Mouse (Mus musculus) CD4-positive helper T cell, adult 2 months (primary cell): Measurements from ENCODE around the gene Pon1.
"Not testable (repeated sequence)": the region's sequence is repeated elsewhere in the genome, so short reads cannot be mapped to it uniquely, and the experiment has no call there.

Experiments
- DNase-seq: peaks from one replicate; pipeline ENCODE4 v3.0.0-alpha.2; 2012; ENCODE audit warnings: low read depth, missing footprints, low spot score

Gene Pon1

GRCm38 (mm10) chr6:5193693-5194092, at the start of gene Pon1:
Gene Pon1 (minus strand): TSS chr6:5193946.
- DNase-seq = no peak

DNA sequence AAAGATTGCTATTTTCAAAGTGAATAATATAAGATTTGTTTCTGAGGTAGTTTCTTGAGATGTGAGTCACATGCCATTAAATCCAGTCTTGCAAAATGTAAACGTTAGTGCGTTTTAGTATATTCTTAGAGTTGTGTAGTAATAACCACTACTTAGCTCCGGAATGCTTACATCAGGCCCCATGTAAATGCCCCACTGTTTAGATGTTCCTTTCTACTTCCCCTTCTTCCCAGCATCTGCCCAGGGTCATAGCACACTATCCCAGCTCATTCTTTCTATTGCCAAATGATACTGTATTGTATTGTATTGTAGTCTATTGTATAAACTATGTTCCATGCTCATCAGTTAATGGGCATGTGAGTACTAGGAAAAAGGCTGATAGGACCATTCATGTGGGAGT, 45.1 kb upstream of the Pon1 start:
- no peak for DNase-seq

- DNase-seq = no peak
Observed at GRCm38 (mm10) chr6:5237510-5237909, 43.8 kb upstream of the Pon1 start.

- DNase-seq = no peak
Observed at GRCm38 (mm10) chr6:5236843-5237371, 43.2 kb upstream of the Pon1 start.

DNA sequence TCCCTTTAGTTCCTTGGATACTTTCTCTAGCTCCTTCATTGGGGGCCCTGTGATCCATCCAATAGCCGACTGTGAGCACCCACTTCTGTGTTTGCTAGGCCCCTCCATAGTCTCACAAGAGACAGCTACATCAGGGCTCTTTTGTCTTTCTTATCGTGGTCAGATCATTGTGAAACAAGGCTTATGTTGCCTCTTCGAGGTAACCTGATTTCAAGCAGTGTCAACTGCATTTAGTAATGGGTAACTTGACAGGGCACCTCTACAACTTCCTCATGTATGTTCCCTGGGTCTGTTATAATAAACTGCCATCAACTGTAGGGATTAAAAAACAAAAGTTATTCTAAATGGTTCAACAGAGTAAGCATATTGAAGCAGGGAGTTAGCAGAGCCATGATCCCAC, 40.8 kb upstream of the Pon1 start:
- no peak for DNase-seq

- DNase-seq = no peak
Observed at GRCm38 (mm10) chr6:5233812-5234211, 40.1 kb upstream of the Pon1 start.

- no peak for DNase-seq
Observed at GRCm38 (mm10) chr6:5232022-5232421, 38.3 kb upstream of the Pon1 start.

GRCm38 (mm10) chr6:5230261-5230660, 36.5 kb upstream of the Pon1 start:
- no peak for DNase-seq

GRCm38 (mm10) chr6:5223551-5223950, 29.8 kb upstream of the Pon1 start:
- DNase-seq = not testable (repeated sequence)

- DNase-seq = no peak
Observed at GRCm38 (mm10) chr6:5222080-5222479, 28.3 kb upstream of the Pon1 start.

GRCm38 (mm10) chr6:5218190-5218589, 24.4 kb upstream of the Pon1 start:
- DNase-seq = no peak

DNA sequence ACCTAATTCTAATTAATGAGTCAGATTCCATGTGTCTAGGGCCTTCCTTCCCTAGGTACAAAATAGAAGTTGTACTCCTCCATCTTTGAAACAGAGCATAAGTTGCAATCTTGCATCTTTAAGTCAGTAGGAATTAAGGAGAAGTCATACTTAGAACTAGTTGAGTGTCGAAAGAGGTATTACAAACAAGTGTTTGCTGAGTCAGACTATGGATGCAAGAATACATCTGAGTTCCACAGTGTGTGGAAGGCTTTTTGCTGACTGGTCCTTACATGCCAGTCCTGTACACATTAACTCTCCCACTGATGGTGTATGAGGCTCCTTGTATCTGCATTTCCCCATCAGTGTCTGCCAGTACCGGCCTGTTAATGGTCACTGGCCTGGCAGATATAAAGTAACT, 14.1 kb upstream of the Pon1 start:
- no peak for DNase-seq

DNA sequence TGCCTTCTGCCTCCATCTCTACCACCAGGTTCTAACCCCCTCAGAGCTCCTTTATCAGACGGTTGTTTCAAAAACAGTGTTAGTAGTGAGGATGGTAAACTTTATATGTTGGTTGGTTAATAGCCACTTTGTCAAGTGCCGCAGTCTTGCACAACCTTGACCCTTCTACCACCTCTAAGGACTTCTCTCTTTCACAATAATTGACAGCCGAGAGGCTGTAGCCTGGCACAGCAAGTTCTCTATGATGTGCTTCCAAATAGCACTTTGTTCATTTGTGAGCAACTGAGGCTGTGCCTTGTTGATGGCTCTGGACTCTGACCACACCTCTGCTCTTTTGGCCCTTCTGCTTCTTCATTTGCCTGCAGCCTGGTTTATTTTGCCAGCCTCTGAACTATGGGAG, 6.2 kb upstream of the Pon1 start:
- no peak for DNase-seq

GRCm38 (mm10) chr6:5199376-5199905, 5.7 kb upstream of the Pon1 start:
- no peak for DNase-seq

GRCm38 (mm10) chr6:5198590-5198989, 4.8 kb upstream of the Pon1 start:
- DNase-seq = no peak

DNA sequence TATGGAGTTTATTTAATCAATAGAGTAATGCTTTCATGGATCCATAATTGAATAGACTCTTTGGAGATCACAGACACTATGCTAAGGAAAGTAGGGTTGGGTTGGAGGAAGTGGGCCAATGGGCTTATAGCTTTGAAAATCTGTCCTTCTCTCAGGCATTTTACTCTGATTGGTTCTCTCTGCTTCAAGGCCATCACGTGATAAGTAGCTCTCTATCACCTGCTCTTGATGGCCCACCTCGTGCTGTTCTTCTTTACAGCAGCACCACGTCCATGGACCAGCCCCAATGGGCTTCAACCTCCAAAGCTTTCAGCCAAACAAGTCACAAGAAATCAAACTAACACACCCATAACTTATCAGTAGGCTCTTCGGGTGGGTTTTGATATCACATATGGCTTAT, 3.0 kb downstream of the Pon1 start:
- DNase-seq = no peak

DNA sequence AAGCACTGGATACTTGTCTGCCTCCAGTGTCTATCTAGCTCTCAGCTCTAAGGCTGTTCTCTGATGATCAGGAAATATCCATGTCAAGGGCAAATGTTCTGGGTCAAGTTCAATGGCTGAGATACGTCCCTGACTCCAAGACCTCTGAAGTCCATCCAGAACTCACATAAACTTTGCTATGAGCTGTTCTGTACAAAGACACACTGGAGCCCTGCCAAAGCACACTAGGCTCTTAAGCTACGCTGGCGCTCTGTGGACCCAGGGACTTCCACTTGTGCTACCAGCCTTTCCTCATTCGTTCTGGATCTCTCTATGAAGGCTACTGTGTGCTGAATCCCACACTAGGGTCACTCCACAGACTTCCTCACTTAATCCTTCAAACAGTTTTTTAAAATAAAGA, 4.2 kb downstream of the Pon1 start:
- no peak for DNase-seq

- no peak for DNase-seq
Observed at GRCm38 (mm10) chr6:5188938-5189337, 4.8 kb downstream of the Pon1 start.

- no peak for DNase-seq
Observed at GRCm38 (mm10) chr6:5188036-5188435, 5.7 kb downstream of the Pon1 start.

- no peak for DNase-seq
Observed at GRCm38 (mm10) chr6:5187586-5187985, 6.2 kb downstream of the Pon1 start.

GRCm38 (mm10) chr6:5186229-5186950, 7.4 kb downstream of the Pon1 start:
- no peak for DNase-seq

GRCm38 (mm10) chr6:5180645-5181044, 13.1 kb downstream of the Pon1 start:
- DNase-seq = no peak

DNA sequence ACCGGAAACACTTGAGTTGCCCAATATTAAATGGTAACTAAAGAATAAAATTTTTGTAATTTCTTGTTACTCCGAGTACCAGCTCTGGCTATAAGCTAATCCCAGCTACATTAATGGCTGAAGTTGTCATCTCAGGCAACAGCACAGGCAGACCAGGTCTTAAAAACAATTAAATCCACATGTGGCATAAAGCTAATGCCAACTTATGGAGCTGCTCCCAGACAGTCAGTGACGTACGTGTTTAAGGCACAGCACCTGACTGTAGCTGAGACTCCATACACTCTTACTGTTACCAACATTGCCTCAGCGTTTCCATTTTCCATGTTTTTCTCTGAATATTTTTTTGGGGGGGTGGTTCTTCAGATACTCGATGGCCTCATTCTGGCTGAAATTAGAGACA, 14.6 kb downstream of the Pon1 start:
- DNase-seq = no peak
